Mouse (Mus musculus) embryonic facial prominence, embryonic 15.5 days (tissue): ENCODE measurements around the gene Dclk3. TPM values are rescaled to one million over a fixed set of nuclear protein-coding genes. Genes with fewer than 3 reads are reported as not detected.

Source experiments
- ATAC-seq: fragments of 200-750 bp; cut with Nextera tagmentation; 2 replicates; pipeline ENCODE4 v1.8.0; 2017; ENCODE audit warnings: low read depth, moderate TSS enrichment; ENCODE audit not compliant: insufficient number of reproducible peaks, low FRiP score, low TSS enrichment
- H3K27ac ChIP-seq: fragments of 300-500 bp; sonication (generic); replicated peaks from 2 replicates; pipeline ENCODE4 v1.5.1; 2015; ENCODE audit warnings: mild to moderate bottlenecking, inconsistent platforms
- H3K27me3 ChIP-seq: fragments of 300-500 bp; sonication (generic); 2 replicates; pipeline ENCODE4 v1.6.1; 2015; ENCODE audit warnings: inconsistent platforms
- H3K36me3 ChIP-seq: fragments of 300-500 bp; sonication (generic); 2 replicates; pipeline ENCODE4 v1.6.1; 2015; ENCODE audit warnings: mild to moderate bottlenecking, inconsistent platforms
- H3K4me1 ChIP-seq: fragments of 300-500 bp; sonication (generic); 2 replicates; pipeline ENCODE4 v1.6.1; 2015; ENCODE audit warnings: inconsistent platforms
- H3K4me2 ChIP-seq: fragments of 300-500 bp; sonication (generic); replicated peaks from 2 replicates; pipeline ENCODE4 v1.6.1; 2015; ENCODE audit warnings: mild to moderate bottlenecking, inconsistent platforms
- H3K4me3 ChIP-seq: fragments of 300-500 bp; sonication (generic); replicated peaks from 2 replicates; pipeline ENCODE4 v1.5.1; 2015; ENCODE audit warnings: mild to moderate bottlenecking, inconsistent platforms
- H3K9ac ChIP-seq: fragments of 300-500 bp; sonication (generic); 2 replicates; pipeline ENCODE4 v1.6.1; 2015; ENCODE audit warnings: inconsistent platforms
- H3K9me3 ChIP-seq: fragments of 300-500 bp; sonication (generic); replicated peaks from 2 replicates; pipeline ENCODE4 v1.6.1; 2016; ENCODE audit warnings: inconsistent platforms
- WGBS: fragments of 180-500 bp; shearing (Covaris S2); methylation state at CpG from one replicate; pipeline ENCODE4 v1.1.7; 2015; 5-methylcytosine and 5-hydroxymethylcytosine counted together
- polyA plus RNA-seq: library from polyadenylated mRNA; unstranded; fragments of >200 nt; fragmentation: Nextera tagmentation; extraction: Ambion mirVana; gene quantifications from 2 replicates; pipeline ENCODE4 v1.2.1, GENCODE M21; 2015

Dclk3 gene
- polyA plus RNA-seq, 1 experiment from 2014 or later = 5.2 TPM

DNA sequence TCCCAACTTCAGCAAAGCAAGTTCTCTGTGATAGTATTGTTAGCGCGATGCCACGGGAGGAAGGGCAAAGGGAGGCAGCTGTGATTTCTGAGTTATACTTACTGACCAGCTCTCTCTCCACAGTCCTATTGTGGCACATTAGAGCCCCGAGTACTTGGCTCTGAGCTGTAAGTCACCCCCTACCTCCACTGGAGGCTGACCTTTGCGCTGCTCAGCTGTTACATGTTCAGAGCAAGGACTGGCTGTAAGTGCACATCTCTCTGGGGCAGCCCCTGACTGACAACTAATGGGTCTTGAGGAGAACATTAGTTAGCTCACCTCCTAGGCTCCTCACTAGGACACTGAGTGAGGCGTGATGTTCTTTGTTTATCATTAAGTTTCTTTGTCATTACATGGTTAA lies 1.6 kb downstream of the Dclk3 start:
- H3K4me2 ChIP-seq = 0 out of 2 replicates have a peak overlapping the region, but pooled peaks have one; percentile 87
- H3K4me1 ChIP-seq = peaks cover 15% of the 10 kb centered on the region
- peak overlapping the region; percentile 51; the same call in 1 of the 2 replicates for H3K4me3 ChIP-seq
- no peaks in the 10 kb centered on the region for H3K36me3 ChIP-seq
- no peak overlapping the region for H3K9ac ChIP-seq
- no peaks in the 10 kb centered on the region for H3K9me3 ChIP-seq
- ATAC-seq = no peak
- peaks cover 27% of the 10 kb centered on the region for H3K27me3 ChIP-seq
- WGBS = 81% methylated on average over 6 of the region's 6 CpGs
- no peak overlapping the region for H3K27ac ChIP-seq

DNA sequence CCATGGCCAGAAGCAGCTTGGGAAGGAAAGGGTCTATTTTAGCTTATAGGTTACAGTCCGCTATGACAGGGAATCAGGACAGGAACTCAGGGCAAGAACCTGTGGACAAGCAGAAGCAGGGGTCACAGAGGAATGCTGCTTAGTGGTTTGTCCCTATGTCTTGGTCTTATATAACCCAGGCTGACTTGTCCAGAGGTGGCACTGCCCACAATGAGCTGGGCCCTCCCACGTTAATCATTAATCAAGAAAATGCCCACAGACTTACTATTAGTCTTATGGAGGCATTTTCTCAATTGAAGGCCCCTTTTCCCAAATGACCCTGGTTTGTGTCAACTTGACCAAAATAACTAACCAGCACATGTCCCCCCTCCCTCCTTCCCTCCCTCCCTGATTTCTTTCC lies 2.3 kb downstream of the Dclk3 start:
- H3K4me1 ChIP-seq = peaks cover 15% of the 10 kb centered on the region
- H3K9ac ChIP-seq = no peak overlapping the region
- WGBS = 91% methylated on average over 2 of the region's 2 CpGs
- H3K27ac ChIP-seq = no peak overlapping the region
- no peaks in the 10 kb centered on the region for H3K36me3 ChIP-seq
- no peaks in the 10 kb centered on the region for H3K9me3 ChIP-seq
- H3K27me3 ChIP-seq = peaks cover 27% of the 10 kb centered on the region
- H3K4me3 ChIP-seq = no peak overlapping the region
- no peak for ATAC-seq
- H3K4me2 ChIP-seq = no peak overlapping the region

DNA sequence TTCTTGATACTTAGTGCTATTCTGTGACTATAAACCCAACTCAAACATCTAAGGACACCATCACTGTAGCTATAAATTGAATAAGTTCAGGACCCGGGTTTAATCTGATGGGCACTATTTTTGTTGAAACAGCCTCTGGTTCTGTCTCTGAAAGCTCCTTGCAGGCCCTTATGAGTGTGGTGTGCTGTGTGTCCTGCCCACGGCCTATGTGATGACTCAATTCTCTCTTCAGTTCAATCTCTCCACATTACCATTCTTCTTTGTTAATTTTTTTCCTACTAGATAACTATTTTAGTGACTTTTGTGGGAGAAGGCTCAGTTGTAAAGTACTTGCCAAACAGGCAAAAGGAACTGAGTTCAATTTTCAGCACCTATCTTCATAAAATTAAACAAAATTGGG lies 7.3 kb downstream of the Dclk3 start:
- H3K9me3 ChIP-seq = no peaks in the 10 kb centered on the region
- H3K4me3 ChIP-seq = no peak overlapping the region
- no peak overlapping the region for H3K27ac ChIP-seq
- no peaks in the 10 kb centered on the region for H3K36me3 ChIP-seq
- H3K4me2 ChIP-seq = no peak overlapping the region
- WGBS = 79% methylated on average over 2 of the region's 2 CpGs
- H3K27me3 ChIP-seq = no peaks in the 10 kb centered on the region
- no peak for ATAC-seq
- H3K4me1 ChIP-seq = 0 out of 2 replicates have a peak, but pooled peaks cover 5% of the 10 kb centered on the region
- H3K9ac ChIP-seq = no peak overlapping the region

DNA sequence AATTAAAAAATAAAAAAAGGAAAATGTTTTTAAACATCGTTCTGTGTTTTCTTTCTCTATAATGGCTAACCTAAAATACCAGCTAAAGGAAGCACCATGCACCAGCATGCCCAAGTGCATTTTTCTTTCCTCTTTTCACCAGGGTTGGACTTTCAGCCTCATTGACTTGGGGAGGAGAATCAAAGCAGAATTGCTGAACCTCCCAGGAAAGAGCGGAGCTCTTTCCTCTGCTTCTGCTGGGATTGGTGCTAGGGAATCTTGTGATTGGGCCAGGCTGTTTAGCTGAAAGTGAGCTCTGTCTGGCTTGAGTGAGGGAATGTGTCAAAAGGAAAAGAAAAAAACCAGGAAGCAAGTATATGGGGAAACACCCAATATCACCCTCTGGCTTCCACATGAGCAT lies 10.1 kb downstream of the Dclk3 start:
- Histone ChIP-seq H3K27ac (no peak overlapping the region), H3K27me3 (no peaks in the 10 kb centered on the region), H3K9me3 (no peaks in the 10 kb centered on the region), H3K36me3 (no peaks in the 10 kb centered on the region), H3K4me3 (no peak overlapping the region), H3K4me1 (no peaks in the 10 kb centered on the region), H3K4me2 (no peak overlapping the region), H3K9ac (no peak overlapping the region)
- WGBS = 54% methylated on average over 2 of the region's 2 CpGs
- no peak for ATAC-seq

DNA sequence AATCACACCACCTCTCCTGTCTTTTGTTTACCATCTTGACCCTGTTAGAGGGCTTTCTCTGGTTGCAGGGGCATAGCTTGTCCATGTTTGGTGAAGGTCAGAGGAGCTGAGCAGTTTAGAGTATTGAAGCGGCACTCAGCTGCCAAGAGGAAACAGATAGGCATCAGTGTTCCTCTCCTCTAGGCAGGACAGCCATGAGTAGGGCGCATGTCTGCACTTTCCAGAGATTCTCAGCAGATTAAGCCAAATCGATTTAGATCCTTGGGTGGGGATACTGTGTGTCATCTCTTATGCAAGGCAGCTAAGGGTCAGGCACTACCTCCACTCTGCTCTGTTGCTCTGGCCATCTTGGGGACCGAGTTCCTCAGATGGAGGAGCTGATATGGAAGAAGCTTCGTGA lies 11.0 kb downstream of the Dclk3 start:
- Histone ChIP-seq H3K9ac (no peak overlapping the region), H3K4me2 (no peak overlapping the region), H3K4me1 (no peaks in the 10 kb centered on the region), H3K27me3 (no peaks in the 10 kb centered on the region), H3K4me3 (no peak overlapping the region), H3K9me3 (no peaks in the 10 kb centered on the region), H3K36me3 (no peaks in the 10 kb centered on the region), H3K27ac (no peak overlapping the region)
- WGBS = 79% methylated on average over 5 of the region's 5 CpGs
- no peak for ATAC-seq

DNA sequence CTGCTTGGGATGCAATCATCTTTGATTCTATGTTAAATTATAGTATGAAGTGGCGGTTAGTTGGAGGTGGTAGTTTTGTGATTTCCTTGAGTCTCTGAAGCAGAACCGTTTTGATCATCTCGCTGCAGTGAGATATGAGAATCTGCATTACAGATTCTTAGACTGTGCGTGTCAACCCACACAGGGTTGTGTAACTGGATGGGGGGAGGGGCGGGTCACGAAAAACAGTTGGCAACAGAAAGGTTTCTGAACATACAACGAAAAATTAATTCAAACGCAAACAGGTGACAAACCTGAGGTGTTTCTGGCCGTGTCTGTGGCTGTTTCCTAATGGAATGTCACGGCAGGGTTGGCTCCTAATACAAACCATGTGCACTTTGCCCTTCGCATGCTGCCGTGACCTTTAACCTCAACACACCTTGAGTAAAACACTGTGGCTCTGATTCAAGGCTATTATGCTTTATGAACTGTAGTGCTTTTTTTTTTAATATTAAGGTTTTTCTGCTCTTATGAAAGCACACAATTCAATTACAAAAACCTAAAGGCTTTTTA lies 12.0 kb downstream of the Dclk3 start:
- 64% methylated on average over 12 of the region's 12 CpGs for WGBS
- H3K27ac ChIP-seq = no peak overlapping the region
- no peaks in the 10 kb centered on the region for H3K27me3 ChIP-seq
- H3K4me2 ChIP-seq = no peak overlapping the region
- H3K4me1 ChIP-seq = no peaks in the 10 kb centered on the region
- no peak for ATAC-seq
- H3K9ac ChIP-seq = no peak overlapping the region
- no peaks in the 10 kb centered on the region for H3K36me3 ChIP-seq
- H3K4me3 ChIP-seq = no peak overlapping the region
- H3K9me3 ChIP-seq = no peaks in the 10 kb centered on the region

DNA sequence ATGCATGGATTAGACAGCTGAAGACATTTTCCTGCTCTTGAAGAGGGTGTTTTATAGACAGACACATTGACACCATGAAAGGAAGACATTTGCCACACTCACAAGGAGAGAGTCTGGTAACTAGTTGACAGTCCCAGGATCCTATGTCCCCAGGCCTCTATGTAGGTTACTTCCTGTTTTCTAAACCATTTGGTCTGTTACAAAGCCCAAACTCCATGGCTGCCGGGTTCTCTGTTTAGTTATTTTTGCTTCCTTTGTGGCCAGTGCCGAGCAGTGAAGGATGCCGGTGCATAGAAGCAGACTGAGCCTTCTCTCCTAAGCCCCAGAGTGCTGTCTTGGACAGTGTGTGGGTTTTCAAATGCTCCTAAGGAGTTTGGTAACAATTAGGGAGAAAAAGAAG lies 15.0 kb downstream of the Dclk3 start:
- Histone ChIP-seq H3K4me1 (no peaks in the 10 kb centered on the region), H3K9ac (no peak overlapping the region), H3K4me3 (no peak overlapping the region), H3K27ac (no peak overlapping the region), H3K36me3 (no peaks in the 10 kb centered on the region), H3K27me3 (no peaks in the 10 kb centered on the region), H3K4me2 (no peak overlapping the region), H3K9me3 (no peaks in the 10 kb centered on the region)
- WGBS = 39% methylated on average over 3 of the region's 3 CpGs
- no peak for ATAC-seq

DNA sequence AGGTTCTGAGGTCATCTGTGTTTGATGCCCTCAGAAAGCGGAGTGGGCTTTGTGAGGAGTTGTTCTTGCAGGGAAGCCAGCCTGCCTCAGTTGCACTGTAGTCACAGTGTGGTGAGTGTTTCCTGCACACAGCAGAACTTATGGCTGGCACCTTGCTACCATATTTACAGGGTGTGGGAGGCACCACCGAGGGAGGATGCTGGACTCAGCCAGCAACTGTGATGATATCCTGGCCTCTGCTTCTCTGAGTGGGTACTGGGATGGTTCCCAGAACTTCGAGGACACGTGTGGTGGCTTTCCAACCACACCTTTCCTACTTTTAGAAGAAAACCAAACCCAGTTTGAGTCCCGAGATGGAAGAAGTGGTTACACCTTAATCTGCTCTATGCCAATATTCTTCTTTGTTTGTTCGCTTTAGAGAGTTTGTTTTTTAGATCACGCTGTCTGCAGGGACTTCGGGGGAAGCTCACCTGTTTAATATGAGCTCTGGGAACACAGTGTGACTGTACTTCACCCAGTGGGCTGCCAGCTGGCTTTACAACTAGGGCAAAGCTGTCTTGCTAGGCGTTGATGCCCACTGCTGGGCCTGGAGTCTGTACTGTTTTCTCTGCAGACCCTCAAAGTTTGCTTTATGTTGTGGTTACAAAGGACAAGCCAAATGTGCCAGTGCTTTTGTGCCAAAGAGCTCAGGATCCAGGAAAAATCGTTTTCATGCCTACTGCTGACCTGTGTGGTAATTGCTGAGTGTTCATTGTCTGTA lies 18.5 kb downstream of the Dclk3 start:
- H3K36me3 ChIP-seq = no peaks in the 10 kb centered on the region
- no peak overlapping the region for H3K9ac ChIP-seq
- no peaks in the 10 kb centered on the region for H3K27me3 ChIP-seq
- H3K4me3 ChIP-seq = no peak overlapping the region
- 0 out of 2 replicates have a peak, but pooled peaks cover 7% of the 10 kb centered on the region for H3K4me1 ChIP-seq
- ATAC-seq = no peak
- WGBS = 79% methylated on average over 10 of the region's 10 CpGs
- H3K9me3 ChIP-seq = no peaks in the 10 kb centered on the region
- no peak overlapping the region for H3K27ac ChIP-seq
- H3K4me2 ChIP-seq = no peak overlapping the region

DNA sequence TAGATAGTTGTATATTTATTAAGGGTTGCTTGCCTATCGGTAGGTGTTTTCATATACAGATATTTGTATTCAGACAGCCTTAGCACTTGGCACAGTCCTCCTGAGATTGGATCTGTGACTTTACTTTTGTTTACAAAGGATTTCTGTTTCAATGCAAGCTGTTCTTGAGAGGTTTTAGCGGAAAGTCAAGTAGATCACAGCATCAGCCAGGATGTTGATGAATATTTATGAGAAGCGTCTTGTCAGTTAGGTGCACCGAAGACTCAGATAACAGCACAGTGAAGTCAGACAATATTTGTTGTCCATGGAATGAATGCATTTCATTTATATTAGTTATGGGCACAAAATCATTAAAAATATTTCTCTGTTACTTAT lies 19.0 kb downstream of the Dclk3 start:
- WGBS = 76% methylated on average over 4 of the region's 4 CpGs
- Histone ChIP-seq H3K9me3 (no peaks in the 10 kb centered on the region), H3K9ac (no peak overlapping the region), H3K4me2 (no peak overlapping the region), H3K4me1 (0 out of 2 replicates have a peak, but pooled peaks cover 7% of the 10 kb centered on the region), H3K4me3 (no peak overlapping the region), H3K36me3 (no peaks in the 10 kb centered on the region), H3K27ac (no peak overlapping the region), H3K27me3 (no peaks in the 10 kb centered on the region)
- no peak for ATAC-seq

DNA sequence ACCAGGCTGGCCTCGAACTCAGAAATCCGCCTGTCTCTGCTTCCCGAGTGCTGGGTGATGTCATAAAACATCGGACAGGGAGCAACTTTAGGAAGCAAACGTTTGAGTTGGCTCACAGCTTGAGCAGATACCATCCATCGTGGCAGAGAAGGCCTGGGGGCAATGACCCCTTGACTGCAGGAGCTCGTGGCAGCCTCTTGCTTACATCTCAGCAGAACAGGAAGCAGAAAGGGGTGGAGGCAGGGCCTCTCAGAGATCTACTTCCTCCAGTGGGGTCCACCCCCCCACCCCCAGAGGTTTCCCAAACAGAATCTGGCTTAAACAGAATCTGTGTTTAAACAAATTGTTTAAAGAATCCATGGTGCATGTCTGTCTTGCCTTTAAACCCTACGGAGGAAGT lies 20.6 kb downstream of the Dclk3 start:
- H3K27ac ChIP-seq = no peak overlapping the region
- H3K4me3 ChIP-seq = no peak overlapping the region
- no peaks in the 10 kb centered on the region for H3K36me3 ChIP-seq
- H3K27me3 ChIP-seq = no peaks in the 10 kb centered on the region
- no peak for ATAC-seq
- 55% methylated on average over 8 of the region's 8 CpGs for WGBS
- H3K4me1 ChIP-seq = 0 out of 2 replicates have a peak, but pooled peaks cover 7% of the 10 kb centered on the region
- H3K9ac ChIP-seq = no peak overlapping the region
- H3K4me2 ChIP-seq = no peak overlapping the region
- no peaks in the 10 kb centered on the region for H3K9me3 ChIP-seq

DNA sequence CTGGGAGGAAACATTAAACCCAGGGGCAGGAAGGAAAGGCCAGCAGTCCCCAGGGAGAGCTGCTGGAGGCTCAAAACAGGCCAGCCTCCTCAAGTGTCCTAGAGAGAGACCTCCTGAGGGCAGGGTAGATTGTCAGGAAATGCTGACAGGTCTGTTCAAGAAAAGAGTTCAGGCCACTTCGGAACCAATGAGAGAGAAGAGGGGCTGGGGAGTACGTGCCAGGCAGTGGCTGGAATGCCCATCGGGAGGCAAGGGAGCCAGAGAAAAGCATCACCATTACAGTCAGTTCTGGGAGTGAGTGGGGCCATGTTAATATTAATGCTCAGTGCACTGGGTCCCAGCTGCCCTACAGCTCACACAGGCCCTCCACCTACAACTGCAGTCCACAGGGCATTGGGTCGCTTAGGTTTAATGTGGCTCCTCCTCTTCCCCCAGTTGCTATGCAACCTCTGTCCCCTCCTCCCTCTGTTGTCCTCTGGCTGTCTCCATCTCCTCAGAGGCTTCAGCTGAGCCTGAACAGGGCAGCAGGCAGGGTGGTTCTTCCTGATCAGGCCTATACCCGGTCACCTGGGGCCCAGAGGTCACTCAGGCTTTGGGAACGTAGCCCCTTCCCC lies 21.4 kb downstream of the Dclk3 start:
- no peaks in the 10 kb centered on the region for H3K27me3 ChIP-seq
- no peaks in the 10 kb centered on the region for H3K9me3 ChIP-seq
- H3K4me1 ChIP-seq = 0 out of 2 replicates have a peak, but pooled peaks cover 7% of the 10 kb centered on the region
- no peak overlapping the region for H3K27ac ChIP-seq
- ATAC-seq = peak; percentile 34; the same call in 1 of the 2 replicates
- no peak overlapping the region for H3K4me2 ChIP-seq
- H3K9ac ChIP-seq = no peak overlapping the region
- WGBS = 29% methylated on average over 6 of the region's 6 CpGs
- H3K4me3 ChIP-seq = no peak overlapping the region
- no peaks in the 10 kb centered on the region for H3K36me3 ChIP-seq
